Mouse (Mus musculus): Measurements from ENCODE around the gene Caskin1.
A peak's percentile ranks its signal among the peaks of the same experiment; 100 is the strongest.
"Not testable (repeated sequence)": the region's sequence is repeated elsewhere in the genome, so short reads cannot be mapped to it uniquely, and the experiment has no call there.

The Caskin1 gene

DNA sequence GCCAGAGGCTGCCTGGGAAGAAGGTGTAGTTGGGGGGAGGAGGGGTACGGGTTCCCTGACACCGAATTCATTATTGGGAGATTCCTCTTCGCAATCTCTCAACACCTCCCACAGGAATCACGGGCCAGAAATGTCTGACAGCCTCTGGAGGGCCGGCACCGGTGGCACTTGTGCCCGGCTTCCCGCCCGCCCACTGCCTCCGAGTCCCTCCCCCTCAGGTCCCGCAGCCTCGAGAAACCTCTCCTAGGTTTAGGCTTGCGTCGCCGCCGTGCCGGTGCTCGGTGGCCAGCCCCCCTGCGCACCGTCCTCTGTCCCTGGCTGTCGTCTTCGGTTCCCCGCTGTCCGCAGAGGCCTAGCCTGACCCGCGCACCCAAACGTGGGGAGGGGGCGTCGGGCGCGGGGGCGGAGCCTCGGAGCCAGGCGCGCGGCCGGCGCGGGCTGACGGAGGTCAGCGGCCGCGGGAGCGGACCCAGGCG lies at the start of gene Caskin1:
Caskin1 (plus strand) TSS at position 416 of the 476 bp plus-strand sequence.
- DNase-seq (ENCODE audit: low read depth, low spot score): peak; percentile 55

GRCm38 (mm10) chr17:24440377-24440776 lies 48.0 kb upstream of the Caskin1 start:
- DNase-seq (ENCODE audit: low read depth, low spot score): no peak

DNA sequence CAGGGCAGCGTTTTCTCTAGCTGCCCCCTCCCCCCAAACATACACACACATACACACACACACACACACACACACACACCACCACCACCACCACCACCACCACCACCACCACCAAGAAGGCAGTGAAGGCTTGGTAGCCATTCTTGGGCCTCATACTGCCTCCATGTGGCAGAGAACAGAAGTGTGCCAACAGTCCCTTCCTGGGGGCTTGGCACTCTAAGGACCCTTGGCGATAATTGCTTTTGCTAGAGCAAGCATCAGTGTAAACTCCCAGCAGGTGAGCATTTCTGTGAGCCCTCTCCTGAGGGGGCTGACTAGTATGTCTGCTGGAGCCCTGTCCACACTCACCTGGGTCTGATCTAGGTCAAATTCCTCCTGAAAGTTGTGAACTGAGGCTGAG lies 47.3 kb upstream of the Caskin1 start:
- DNase-seq (ENCODE audit: low read depth, low spot score): peak; percentile 60

DNA sequence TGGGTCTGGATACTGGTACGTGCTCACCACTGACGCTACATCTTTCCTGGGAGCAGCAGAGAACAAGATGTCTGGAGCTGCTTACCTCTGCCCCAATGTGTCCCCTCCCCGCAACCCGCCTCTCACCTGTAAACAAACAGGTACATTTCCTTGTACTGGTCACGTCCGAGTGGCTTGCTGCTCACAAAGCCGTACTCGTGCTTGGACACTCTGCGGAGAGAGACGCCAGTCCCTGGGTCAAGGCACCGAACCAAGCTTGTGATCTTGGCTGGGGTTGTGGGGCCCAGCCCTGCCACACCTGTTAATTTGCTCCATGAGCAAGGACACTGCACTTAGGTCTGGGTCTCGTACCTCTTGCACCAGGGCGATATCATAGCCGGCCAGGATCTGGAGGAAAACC lies 46.3 kb upstream of the Caskin1 start:
- no peak for DNase-seq (ENCODE audit: low read depth, low spot score)

GRCm38 (mm10) chr17:24442632-24443155 lies 45.7 kb upstream of the Caskin1 start, which contains the start of gene Dnase1l2:
TSS of gene Dnase1l2 (minus strand) at chr17:24443105.
- DNase-seq (ENCODE audit: low read depth, low spot score): no peak

GRCm38 (mm10) chr17:24443409-24443808 lies 45.0 kb upstream of the Caskin1 start:
- no peak for DNase-seq (ENCODE audit: low read depth, low spot score)

GRCm38 (mm10) chr17:24446590-24446989 lies 41.8 kb upstream of the Caskin1 start:
- DNase-seq (ENCODE audit: low read depth, low spot score): no peak

- DNase-seq (ENCODE audit: low read depth, low spot score): no peak
Observed at GRCm38 (mm10) chr17:24449507-24449906, 38.9 kb upstream of the Caskin1 start.

DNA sequence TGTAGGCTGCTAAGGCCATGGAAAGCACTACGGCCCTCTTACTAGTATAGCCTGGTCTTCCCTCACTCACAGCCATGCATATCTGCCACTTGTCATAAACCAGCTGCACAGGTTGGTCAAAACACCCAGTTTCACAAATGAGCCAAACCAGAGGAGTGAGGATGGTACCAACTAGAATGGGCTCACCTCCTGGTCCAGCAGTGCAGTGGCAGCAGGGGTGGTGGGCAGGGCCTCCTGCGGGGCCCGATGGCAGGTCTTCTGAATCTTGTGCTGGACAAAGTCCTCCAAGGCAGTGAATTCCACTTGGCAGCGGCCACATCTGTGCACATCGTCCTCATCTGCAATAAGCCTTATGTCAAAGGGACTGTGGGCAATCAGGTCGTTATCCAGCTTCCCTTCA lies 37.2 kb upstream of the Caskin1 start:
- DNase-seq (ENCODE audit: low read depth, low spot score): no peak

DNA sequence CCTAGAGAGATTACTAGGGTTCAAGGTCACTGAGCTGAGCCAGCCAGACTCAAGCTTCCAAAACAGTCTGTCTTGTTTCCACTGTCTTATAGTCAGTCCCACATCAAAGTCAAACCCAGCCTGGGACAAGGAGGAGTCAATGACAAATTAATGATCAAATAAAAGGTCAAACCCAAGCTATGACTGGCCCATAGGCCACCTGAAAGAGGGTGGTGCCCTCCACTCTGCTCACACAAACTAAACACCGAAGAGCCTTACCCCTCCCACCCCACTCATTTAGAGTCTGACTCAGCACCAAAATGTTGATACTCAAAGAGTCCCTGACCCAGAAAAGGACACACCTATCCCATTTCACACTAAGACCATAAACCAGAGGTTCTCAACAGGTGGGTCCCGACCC lies 35.0 kb upstream of the Caskin1 start:
- no peak for DNase-seq (ENCODE audit: low read depth, low spot score)

DNA sequence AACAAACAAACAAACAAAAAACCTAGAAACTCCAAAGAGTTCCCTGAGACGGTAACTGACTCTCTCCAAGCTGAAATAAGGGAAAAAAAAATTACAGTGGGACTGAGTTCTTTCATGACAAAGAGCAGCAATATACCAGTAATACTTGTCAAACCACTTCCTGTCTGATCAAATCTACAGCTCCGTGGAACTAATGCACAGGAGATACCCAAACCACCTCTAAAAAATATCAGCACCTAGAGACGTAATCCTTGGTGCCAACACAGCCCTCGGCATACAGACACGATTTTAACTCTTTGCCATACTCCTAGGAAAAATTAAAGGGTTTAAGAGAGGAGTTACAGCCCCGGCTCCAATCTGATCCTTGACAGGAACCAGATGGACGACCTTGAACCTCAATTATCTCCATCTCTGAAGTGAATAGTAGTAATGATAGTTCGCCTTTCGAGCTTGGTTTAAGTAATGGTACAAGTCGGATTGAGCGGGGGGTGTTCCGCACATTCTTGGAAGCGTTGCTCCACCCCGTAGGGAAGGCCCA lies 34.1 kb upstream of the Caskin1 start:
- no peak for DNase-seq (ENCODE audit: low read depth, low spot score)

- DNase-seq (ENCODE audit: low read depth, low spot score): peak; percentile 100
Observed at GRCm38 (mm10) chr17:24454756-24455522, 33.5 kb upstream of the Caskin1 start.

GRCm38 (mm10) chr17:24455523-24456206 lies 32.7 kb upstream of the Caskin1 start:
- DNase-seq (ENCODE audit: low read depth, low spot score): not testable (repeated sequence)

DNA sequence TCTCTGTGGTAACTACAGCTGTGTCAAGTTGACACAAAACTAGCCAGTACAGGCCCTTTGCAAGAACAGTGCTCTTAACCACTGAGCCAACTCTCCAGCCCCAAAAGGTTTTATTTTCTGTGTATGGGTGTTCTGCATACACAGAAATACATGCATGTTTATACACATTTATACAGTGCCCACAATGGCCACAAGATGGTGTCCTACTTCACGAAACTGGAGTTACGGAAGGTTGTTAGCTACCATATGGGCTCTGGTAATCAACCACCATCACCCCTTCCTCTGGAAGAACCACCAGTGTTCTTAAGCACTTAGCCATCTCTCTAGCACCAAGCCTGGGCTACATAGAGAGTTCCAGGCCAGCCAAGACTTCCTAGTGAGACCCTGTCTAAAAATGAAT lies 26.8 kb upstream of the Caskin1 start:
- peak; percentile 78 for DNase-seq (ENCODE audit: low read depth, low spot score)

GRCm38 (mm10) chr17:24462932-24463331 lies 25.5 kb upstream of the Caskin1 start:
- DNase-seq (ENCODE audit: low read depth, low spot score): no peak

DNA sequence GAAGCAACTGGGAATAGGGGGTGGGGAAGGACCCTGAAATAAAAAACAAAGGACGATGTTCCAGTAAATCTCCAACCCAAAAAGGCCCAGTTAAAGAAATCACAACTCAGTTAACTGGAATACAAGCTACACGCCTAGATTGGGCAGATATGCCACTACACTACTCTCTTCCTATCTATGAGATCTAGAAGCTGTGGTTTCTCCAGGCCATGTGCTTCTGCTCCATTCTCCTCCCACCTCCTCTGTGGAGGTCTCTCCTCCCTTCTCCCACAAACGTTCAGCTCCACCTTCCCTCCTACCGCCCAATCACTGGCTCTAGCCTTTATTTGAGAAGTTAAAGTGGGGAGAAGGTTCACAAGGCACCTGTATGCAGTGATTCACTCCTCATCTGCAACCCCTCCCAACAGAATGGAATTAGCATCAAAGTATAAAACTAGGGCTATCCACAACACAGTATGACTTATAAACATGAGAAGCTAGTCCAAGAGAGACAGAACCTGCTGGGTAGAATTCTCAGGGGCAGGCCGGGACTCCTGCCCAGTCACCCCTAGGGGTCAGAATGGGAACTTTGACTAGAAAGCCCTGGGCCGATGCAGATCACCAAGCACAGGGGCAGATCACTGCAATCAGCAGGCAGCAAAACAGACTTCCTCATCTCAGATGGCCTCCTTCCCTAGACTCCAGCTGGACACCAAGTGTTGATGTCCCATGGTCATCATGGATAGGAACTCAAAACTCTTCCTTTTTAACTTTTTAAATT lies 24.8 kb upstream of the Caskin1 start:
- DNase-seq (ENCODE audit: low read depth, low spot score): peak; percentile 83

- peak; percentile 62 for DNase-seq (ENCODE audit: low read depth, low spot score)
Observed at GRCm38 (mm10) chr17:24468636-24469246, 19.7 kb upstream of the Caskin1 start.

DNA sequence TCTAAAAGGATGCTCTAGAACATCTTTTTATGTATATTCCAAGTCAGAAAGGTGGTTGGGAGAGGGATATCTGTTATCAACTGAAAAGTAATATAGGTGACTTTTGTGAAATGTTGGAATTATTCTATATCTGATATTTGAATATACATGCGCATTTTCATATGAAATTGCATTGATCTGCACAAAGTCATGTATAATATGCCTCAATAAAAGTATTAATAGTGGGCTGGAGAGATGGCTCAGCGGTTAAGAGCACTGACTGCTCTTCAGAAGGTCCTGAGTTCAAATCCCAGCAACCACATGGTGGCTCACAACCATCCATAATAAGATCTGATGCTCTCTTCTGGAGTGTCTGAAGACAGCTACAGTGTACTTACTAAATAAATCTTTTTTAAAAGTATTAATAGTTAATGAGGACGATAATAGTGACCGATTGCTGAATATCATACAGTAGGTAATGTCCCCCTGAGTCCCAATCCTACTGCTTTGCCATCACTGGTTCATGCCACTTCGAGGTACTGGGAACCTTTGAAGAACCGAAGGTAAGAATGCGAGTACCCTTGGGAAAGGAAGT lies 19.0 kb upstream of the Caskin1 start:
- DNase-seq (ENCODE audit: low read depth, low spot score): no peak

GRCm38 (mm10) chr17:24469910-24470602 lies 18.3 kb upstream of the Caskin1 start, which contains the start of the genes E4f1 and Pgp:
TSS of gene E4f1 (minus strand) at chr17:24470313.
TSS of gene Pgp (plus strand) at chr17:24470392.
- DNase-seq (ENCODE audit: low read depth, low spot score): peak; percentile 98
